Mouse (Mus musculus): ENCODE data around the gene Gm49601.

The Gm49601 gene

GRCm38 (mm10) chr16:18622019-18622418, 4.2 kb downstream of the Gm49601 start, which contains the start of gene Gp1bb:
TSS of gene Gp1bb (minus strand) at chr16:18622403.
- Histone ChIP-seq H3K9me3 (ENCODE audit: low read length) (no peaks in the 10 kb centered on the region), H3K4me3 (replicated peaks; ENCODE audit: low read length) (peak within 1 kb of the TSS; percentile 79), H3K36me3 (ENCODE audit: insufficient read depth, low read length) (no peaks in the 10 kb centered on the region), H3K4me1 (replicated peaks; ENCODE audit: low read depth, low read length) (peaks cover 55% of the 10 kb centered on the region), H3K27me3 (ENCODE audit: insufficient read depth, low read length) (peaks cover 98% of the 10 kb centered on the region)
- TF ChIP-seq CTCF (conservative IDR thresholded peaks at IDR 0.05; ENCODE audit: low read length) (no peak), POU5F1 (IDR thresholded peaks at IDR 0.05; ENCODE audit: borderline replicate concordance, low read length) (no peak), NANOG (IDR thresholded peaks at IDR 0.05; ENCODE audit: borderline replicate concordance, low read length) (no peak)

GRCm38 (mm10) chr16:18621362-18622001, 4.7 kb downstream of the Gm49601 start:
- TF ChIP-seq NANOG (IDR thresholded peaks at IDR 0.05; ENCODE audit: borderline replicate concordance, low read length) (no peak), CTCF (conservative IDR thresholded peaks at IDR 0.05; ENCODE audit: low read length) (no peak), POU5F1 (IDR thresholded peaks at IDR 0.05; ENCODE audit: borderline replicate concordance, low read length) (no peak)
- H3K36me3 ChIP-seq (ENCODE audit: insufficient read depth, low read length) = no peaks in the 10 kb centered on the region
- peaks cover 99% of the 10 kb centered on the region for H3K27me3 ChIP-seq (ENCODE audit: insufficient read depth, low read length)
- H3K4me1 ChIP-seq (replicated peaks; ENCODE audit: low read depth, low read length) = peaks cover 53% of the 10 kb centered on the region
- H3K9me3 ChIP-seq (ENCODE audit: low read length) = no peaks in the 10 kb centered on the region
- H3K4me3 ChIP-seq (replicated peaks; ENCODE audit: low read length) = peak overlapping the region; percentile 79

GRCm38 (mm10) chr16:18620601-18621361, 5.4 kb downstream of the Gm49601 start:
- H3K36me3 ChIP-seq (ENCODE audit: insufficient read depth, low read length) = no peaks in the 10 kb centered on the region
- TF ChIP-seq CTCF (conservative IDR thresholded peaks at IDR 0.05; ENCODE audit: low read length) (no peak), POU5F1 (IDR thresholded peaks at IDR 0.05; ENCODE audit: borderline replicate concordance, low read length) (no peak), NANOG (IDR thresholded peaks at IDR 0.05; ENCODE audit: borderline replicate concordance, low read length) (no peak)
- H3K4me3 ChIP-seq (replicated peaks; ENCODE audit: low read length) = peak overlapping the region; percentile 79
- peaks cover 99% of the 10 kb centered on the region for H3K27me3 ChIP-seq (ENCODE audit: insufficient read depth, low read length)
- no peaks in the 10 kb centered on the region for H3K9me3 ChIP-seq (ENCODE audit: low read length)
- H3K4me1 ChIP-seq (replicated peaks; ENCODE audit: low read depth, low read length) = peaks cover 49% of the 10 kb centered on the region

- Histone ChIP-seq H3K36me3 (ENCODE audit: insufficient read depth, low read length) (no peaks in the 10 kb centered on the region), H3K4me1 (replicated peaks; ENCODE audit: low read depth, low read length) (peaks cover 45% of the 10 kb centered on the region), H3K4me3 (replicated peaks; ENCODE audit: low read length) (peak overlapping the region; percentile 79), H3K27me3 (ENCODE audit: insufficient read depth, low read length) (peaks cover 97% of the 10 kb centered on the region), H3K9me3 (ENCODE audit: low read length) (no peaks in the 10 kb centered on the region)
- no peak for TF ChIP-seq NANOG (IDR thresholded peaks at IDR 0.05; ENCODE audit: borderline replicate concordance, low read length)
- TF ChIP-seq POU5F1 (IDR thresholded peaks at IDR 0.05; ENCODE audit: borderline replicate concordance, low read length) = no peak
- TF ChIP-seq CTCF (conservative IDR thresholded peaks at IDR 0.05; ENCODE audit: low read length) = no peak
Observed at GRCm38 (mm10) chr16:18620201-18620600, 6.0 kb downstream of the Gm49601 start.

- peaks cover 97% of the 10 kb centered on the region for H3K27me3 ChIP-seq (ENCODE audit: insufficient read depth, low read length)
- H3K4me1 ChIP-seq (replicated peaks; ENCODE audit: low read depth, low read length) = peaks cover 41% of the 10 kb centered on the region
- no peak overlapping the region for H3K4me3 ChIP-seq (replicated peaks; ENCODE audit: low read length)
- no peaks in the 10 kb centered on the region for H3K36me3 ChIP-seq (ENCODE audit: insufficient read depth, low read length)
- TF ChIP-seq CTCF (conservative IDR thresholded peaks at IDR 0.05; ENCODE audit: low read length) = no peak
- no peak for TF ChIP-seq POU5F1 (IDR thresholded peaks at IDR 0.05; ENCODE audit: borderline replicate concordance, low read length)
- TF ChIP-seq NANOG (IDR thresholded peaks at IDR 0.05; ENCODE audit: borderline replicate concordance, low read length) = no peak
- no peaks in the 10 kb centered on the region for H3K9me3 ChIP-seq (ENCODE audit: low read length)
Observed at GRCm38 (mm10) chr16:18619110-18619509, 7.1 kb downstream of the Gm49601 start.

- Histone ChIP-seq H3K4me3 (replicated peaks; ENCODE audit: low read length) (no peak overlapping the region), H3K27me3 (ENCODE audit: insufficient read depth, low read length) (peaks cover 96% of the 10 kb centered on the region), H3K4me1 (replicated peaks; ENCODE audit: low read depth, low read length) (peaks cover 35% of the 10 kb centered on the region), H3K9me3 (ENCODE audit: low read length) (no peaks in the 10 kb centered on the region), H3K36me3 (ENCODE audit: insufficient read depth, low read length) (no peaks in the 10 kb centered on the region)
- no peak for TF ChIP-seq CTCF (conservative IDR thresholded peaks at IDR 0.05; ENCODE audit: low read length)
- TF ChIP-seq POU5F1 (IDR thresholded peaks at IDR 0.05; ENCODE audit: borderline replicate concordance, low read length) = no peak
Observed at GRCm38 (mm10) chr16:18618297-18618696, 7.9 kb downstream of the Gm49601 start.

- H3K36me3 ChIP-seq (ENCODE audit: insufficient read depth, low read length) = no peaks in the 10 kb centered on the region
- peaks cover 27% of the 10 kb centered on the region for H3K4me1 ChIP-seq (replicated peaks; ENCODE audit: low read depth, low read length)
- no peaks in the 10 kb centered on the region for H3K9me3 ChIP-seq (ENCODE audit: low read length)
- peak; percentile 68 for TF ChIP-seq CTCF (conservative IDR thresholded peaks at IDR 0.05; ENCODE audit: low read length)
- TF ChIP-seq POU5F1 (IDR thresholded peaks at IDR 0.05; ENCODE audit: borderline replicate concordance, low read length) = no peak
- H3K27me3 ChIP-seq (ENCODE audit: insufficient read depth, low read length) = peaks cover 96% of the 10 kb centered on the region
- H3K4me3 ChIP-seq (replicated peaks; ENCODE audit: low read length) = peak overlapping the region; percentile 57
Observed at GRCm38 (mm10) chr16:18617370-18618065, 8.7 kb downstream of the Gm49601 start.

GRCm38 (mm10) chr16:18613301-18613700, 12.9 kb downstream of the Gm49601 start:
- TF ChIP-seq CTCF (conservative IDR thresholded peaks at IDR 0.05; ENCODE audit: low read length) (no peak), NANOG (IDR thresholded peaks at IDR 0.05; ENCODE audit: borderline replicate concordance, low read length) (no peak), POU5F1 (IDR thresholded peaks at IDR 0.05; ENCODE audit: borderline replicate concordance, low read length) (no peak)
- Histone ChIP-seq H3K27me3 (ENCODE audit: insufficient read depth, low read length) (peaks cover 88% of the 10 kb centered on the region), H3K36me3 (ENCODE audit: insufficient read depth, low read length) (no peaks in the 10 kb centered on the region), H3K4me3 (replicated peaks; ENCODE audit: low read length) (no peak overlapping the region), H3K9me3 (ENCODE audit: low read length) (no peaks in the 10 kb centered on the region), H3K4me1 (replicated peaks; ENCODE audit: low read depth, low read length) (peaks cover 22% of the 10 kb centered on the region)

Measured in E14TG2a.4 (cell line).